Mouse (Mus musculus) liver, postnatal 0 days (tissue): ENCODE results near the gene Ankrd35.

Source experiments
- CTCF ChIP-seq: sonication (generic); IDR thresholded peaks from 2 replicates; pipeline ENCODE4 v1.5.1; 2016; ENCODE audit warnings: antibody characterized with exemption, low read depth
- EP300 ChIP-seq: IDR thresholded peaks from 2 replicates; pipeline ENCODE4 v1.6.1; 2016; ENCODE audit warnings: antibody characterized with exemption, low read depth, mild to moderate bottlenecking

DNA sequence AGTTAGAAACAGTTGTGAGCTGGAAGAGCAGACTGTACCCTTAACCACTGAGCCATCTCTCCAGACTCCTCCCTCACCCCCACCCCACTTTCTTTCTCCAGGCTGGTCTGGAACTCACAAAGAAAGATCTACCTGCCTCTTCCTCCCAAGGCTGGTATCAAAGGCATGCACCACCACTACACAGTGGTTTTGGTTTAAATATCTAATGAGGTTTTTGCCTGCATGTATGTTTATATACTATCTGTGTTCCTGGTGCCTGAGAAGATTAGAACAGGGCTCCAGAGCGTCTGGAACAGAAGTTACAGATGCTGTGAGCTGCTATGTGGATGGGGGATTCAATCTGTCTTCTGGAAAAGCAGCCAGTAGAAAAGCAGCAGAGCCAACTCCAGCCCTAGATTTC is 35.9 kb upstream of the Ankrd35 start:
- TF ChIP-seq CTCF (no peak), EP300 (no peak)
